Mouse (Mus musculus): ENCODE results near the gene Lmntd1. TPM values are rescaled to one million over a fixed set of nuclear protein-coding genes. Genes with fewer than 3 reads are reported as not detected.

Lmntd1 gene
- polyA plus RNA-seq, 1 experiment from 2014 or later, result 17.7 TPM

DNA sequence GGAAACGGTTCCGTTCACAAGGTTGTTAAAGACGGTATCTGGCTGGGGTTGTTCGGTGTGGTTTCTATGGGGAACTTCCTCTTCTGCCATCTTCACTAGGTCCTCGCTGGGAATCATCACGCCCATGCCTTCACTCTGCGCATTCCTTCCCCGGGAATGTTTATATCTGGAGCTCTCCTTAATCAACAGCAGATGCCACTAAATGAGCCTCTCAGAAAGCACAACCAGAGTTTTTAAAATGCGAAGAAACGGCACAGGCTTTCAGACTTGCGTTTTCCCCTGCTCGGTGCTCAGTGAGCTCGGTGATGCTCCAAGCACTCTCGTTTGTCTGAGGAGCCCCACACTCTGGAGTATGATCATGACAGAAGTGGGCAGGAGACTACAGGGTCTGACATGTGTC is 182.4 kb downstream of the Lmntd1 start:
- ATAC-seq (ENCODE audit: insufficient number of reproducible peaks, insufficient read depth, low FRiP score, low read depth), result no peak
- Histone ChIP-seq H3K36me3 (ENCODE audit: control insufficient read depth, insufficient read depth, low read length) (no peaks in the 10 kb centered on the region), H3K4me2 (ENCODE audit: low read length) (no peak overlapping the region), H3K9ac (ENCODE audit: low read length) (no peak overlapping the region), H3K4me1 (ENCODE audit: control insufficient read depth in 2 of 2, insufficient read depth in 2 of 2, low read length in 2 of 2) (peaks cover 18 to 23% of the 10 kb centered on the region in 2 experiments), H3K9me3 (ENCODE audit: control insufficient read depth, low read length) (no peaks in the 10 kb centered on the region), H3K27me3 (ENCODE audit: control insufficient read depth, insufficient read depth, low read length) (no peaks in the 10 kb centered on the region), H3K27ac (replicated peaks in 1 of 2; ENCODE audit: control insufficient read depth in 1 of 2, insufficient read depth in 1 of 2, low read depth in 2 of 2, low read length in 2 of 2) (0 out of 4 replicates have a peak overlapping the region, but pooled peaks of 1 of the 2 experiments have one; percentile 22), H3K4me3 (ENCODE audit: control insufficient read depth in 1 of 2, insufficient read depth in 1 of 2, low read depth in 1 of 2, low read length in 2 of 2) (no peak overlapping the region)
- 72% methylated on average over 14 of the region's 14 CpGs for WGBS

DNA sequence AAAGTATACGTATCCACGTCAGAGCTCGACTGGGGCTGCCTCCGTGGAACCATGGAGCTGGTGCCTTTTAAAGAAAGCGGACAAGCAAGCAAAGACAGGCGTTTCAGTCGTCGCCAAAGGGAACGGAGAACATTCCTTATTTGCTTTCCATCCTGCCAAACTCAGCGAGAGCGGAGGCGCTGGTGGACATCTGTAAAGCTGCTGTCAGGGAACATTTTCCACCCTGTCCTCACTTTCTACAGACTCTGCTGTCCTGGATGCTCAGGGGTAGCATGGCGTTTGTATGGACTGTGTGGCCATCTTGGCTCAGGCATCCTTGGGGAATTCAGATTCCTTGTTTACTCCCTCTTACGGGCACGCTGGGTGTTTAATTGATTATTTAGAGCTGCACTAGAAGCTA is 186.7 kb downstream of the Lmntd1 start:
- no peaks in the 10 kb centered on the region for H3K27me3 ChIP-seq (ENCODE audit: control insufficient read depth, insufficient read depth, low read length)
- no peak overlapping the region for H3K27ac ChIP-seq (replicated peaks in 1 of 2; ENCODE audit: control insufficient read depth in 1 of 2, insufficient read depth in 1 of 2, low read depth in 2 of 2, low read length in 2 of 2)
- H3K9me3 ChIP-seq (ENCODE audit: control insufficient read depth, low read length), result no peaks in the 10 kb centered on the region
- no peak overlapping the region for H3K4me3 ChIP-seq (ENCODE audit: control insufficient read depth in 1 of 2, insufficient read depth in 1 of 2, low read depth in 1 of 2, low read length in 2 of 2)
- ATAC-seq (ENCODE audit: insufficient number of reproducible peaks, insufficient read depth, low FRiP score, low read depth), result no peak
- H3K4me1 ChIP-seq (ENCODE audit: control insufficient read depth in 2 of 2, insufficient read depth in 2 of 2, low read length in 2 of 2), result peaks cover 3 to 6% of the 10 kb centered on the region in 2 experiments; a peak in 1 of 4 replicates
- 0 out of 2 replicates have a peak overlapping the region, but pooled peaks have one; percentile 22 for H3K9ac ChIP-seq (ENCODE audit: low read length)
- no peak overlapping the region for H3K4me2 ChIP-seq (ENCODE audit: low read length)
- no peaks in the 10 kb centered on the region for H3K36me3 ChIP-seq (ENCODE audit: control insufficient read depth, insufficient read depth, low read length)
- 57% methylated on average over 15 of the region's 15 CpGs for WGBS

DNA sequence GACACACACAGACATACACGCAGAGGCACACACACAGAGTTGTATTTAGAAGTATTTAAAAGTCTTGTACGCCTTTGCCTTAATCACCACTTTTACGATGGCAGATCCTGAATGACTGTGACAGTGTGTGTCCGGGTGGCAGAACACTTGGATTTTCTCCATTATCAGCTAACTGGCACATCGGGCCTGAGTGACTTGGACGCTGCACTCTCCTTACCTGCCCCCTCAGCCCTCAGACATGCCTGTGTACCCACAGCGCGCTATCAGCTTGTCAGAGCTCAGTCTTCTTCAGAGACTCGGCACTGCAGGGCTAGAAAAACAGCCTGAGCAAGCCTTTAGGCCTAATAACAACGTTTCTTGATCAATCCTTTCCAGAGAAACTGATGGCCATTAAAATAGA is 187.6 kb downstream of the Lmntd1 start:
- no peak overlapping the region for H3K4me2 ChIP-seq (ENCODE audit: low read length)
- no peak overlapping the region for H3K9ac ChIP-seq (ENCODE audit: low read length)
- WGBS, result 55% methylated on average over 10 of the region's 10 CpGs
- H3K27me3 ChIP-seq (ENCODE audit: control insufficient read depth, insufficient read depth, low read length), result no peaks in the 10 kb centered on the region
- no peak overlapping the region for H3K4me3 ChIP-seq (ENCODE audit: control insufficient read depth in 1 of 2, insufficient read depth in 1 of 2, low read depth in 1 of 2, low read length in 2 of 2)
- no peaks in the 10 kb centered on the region for H3K36me3 ChIP-seq (ENCODE audit: control insufficient read depth, insufficient read depth, low read length)
- H3K9me3 ChIP-seq (ENCODE audit: control insufficient read depth, low read length), result no peaks in the 10 kb centered on the region
- no peak for ATAC-seq (ENCODE audit: insufficient number of reproducible peaks, insufficient read depth, low FRiP score, low read depth)
- no peak overlapping the region for H3K27ac ChIP-seq (replicated peaks in 1 of 2; ENCODE audit: control insufficient read depth in 1 of 2, insufficient read depth in 1 of 2, low read depth in 2 of 2, low read length in 2 of 2)
- H3K4me1 ChIP-seq (ENCODE audit: control insufficient read depth in 2 of 2, insufficient read depth in 2 of 2, low read length in 2 of 2), result peaks cover 3% of the 10 kb centered on the region in 2 experiments; a peak in 1 of 4 replicates

DNA sequence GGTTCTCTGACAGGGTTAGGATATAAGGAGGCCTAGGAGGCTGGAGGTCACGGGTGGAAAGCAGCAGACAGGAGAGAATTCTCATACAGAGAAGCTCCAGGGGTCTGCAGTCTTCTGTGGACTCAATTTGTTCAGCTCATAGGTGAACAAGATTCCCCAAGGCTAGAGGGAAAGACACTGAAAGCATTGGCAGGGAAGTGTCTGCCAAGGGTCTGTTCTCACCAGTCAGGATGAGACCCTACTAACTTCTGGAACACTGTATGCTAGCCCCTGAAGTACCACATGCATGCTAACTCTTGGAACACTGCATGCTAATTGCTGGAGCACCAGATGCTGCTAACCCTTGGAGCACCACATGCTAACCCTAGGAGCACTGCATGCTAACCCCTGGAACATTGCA is 190.0 kb downstream of the Lmntd1 start:
- no peak overlapping the region for H3K27ac ChIP-seq (replicated peaks in 1 of 2; ENCODE audit: control insufficient read depth in 1 of 2, insufficient read depth in 1 of 2, low read depth in 2 of 2, low read length in 2 of 2)
- H3K36me3 ChIP-seq (ENCODE audit: control insufficient read depth, insufficient read depth, low read length), result no peaks in the 10 kb centered on the region
- H3K4me3 ChIP-seq (ENCODE audit: control insufficient read depth in 1 of 2, insufficient read depth in 1 of 2, low read depth in 1 of 2, low read length in 2 of 2), result no peak overlapping the region
- no peak overlapping the region for H3K9ac ChIP-seq (ENCODE audit: low read length)
- H3K4me2 ChIP-seq (ENCODE audit: low read length), result no peak overlapping the region
- H3K9me3 ChIP-seq (ENCODE audit: control insufficient read depth, low read length), result peaks cover 3% of the 10 kb centered on the region; the same call in 1 of the 2 replicates
- WGBS, result 65% methylated on average over 1 of the region's 1 CpGs
- no peaks in the 10 kb centered on the region for H3K27me3 ChIP-seq (ENCODE audit: control insufficient read depth, insufficient read depth, low read length)
- ATAC-seq (ENCODE audit: insufficient number of reproducible peaks, insufficient read depth, low FRiP score, low read depth), result no peak
- 0 out of 4 replicates have a peak, but pooled peaks cover 3% of the 10 kb centered on the region in 2 experiments for H3K4me1 ChIP-seq (ENCODE audit: control insufficient read depth in 2 of 2, insufficient read depth in 2 of 2, low read length in 2 of 2)

DNA sequence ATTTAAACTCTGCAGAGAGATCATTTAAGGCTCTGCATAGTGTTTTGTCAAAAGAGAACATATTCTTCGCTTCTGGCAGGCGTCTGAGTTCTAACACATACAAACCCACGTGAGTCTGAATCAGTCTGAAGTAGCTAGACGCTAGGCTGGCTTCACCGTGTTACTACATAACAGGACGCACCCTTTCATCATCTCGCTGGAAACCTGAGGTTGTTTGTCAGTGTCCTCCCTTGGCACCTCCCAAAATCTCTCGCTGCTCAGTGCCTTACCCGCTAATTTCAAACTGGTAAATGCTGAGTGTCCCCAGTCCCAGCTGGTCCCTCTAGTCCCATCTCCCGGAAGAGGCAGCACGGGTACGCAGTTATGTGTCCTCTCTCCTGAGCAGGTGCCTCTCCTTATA is 190.6 kb downstream of the Lmntd1 start:
- no peak overlapping the region for H3K4me3 ChIP-seq (ENCODE audit: control insufficient read depth in 1 of 2, insufficient read depth in 1 of 2, low read depth in 1 of 2, low read length in 2 of 2)
- WGBS, result 83% methylated on average over 12 of the region's 12 CpGs
- no peak overlapping the region for H3K27ac ChIP-seq (replicated peaks in 1 of 2; ENCODE audit: control insufficient read depth in 1 of 2, insufficient read depth in 1 of 2, low read depth in 2 of 2, low read length in 2 of 2)
- ATAC-seq (ENCODE audit: insufficient number of reproducible peaks, insufficient read depth, low FRiP score, low read depth), result no peak
- no peaks in the 10 kb centered on the region for H3K27me3 ChIP-seq (ENCODE audit: control insufficient read depth, insufficient read depth, low read length)
- H3K9me3 ChIP-seq (ENCODE audit: control insufficient read depth, low read length), result peaks cover 3% of the 10 kb centered on the region; the same call in 1 of the 2 replicates
- no peak overlapping the region for H3K9ac ChIP-seq (ENCODE audit: low read length)
- H3K36me3 ChIP-seq (ENCODE audit: control insufficient read depth, insufficient read depth, low read length), result no peaks in the 10 kb centered on the region
- H3K4me1 ChIP-seq (ENCODE audit: control insufficient read depth in 2 of 2, insufficient read depth in 2 of 2, low read length in 2 of 2), result 0 out of 4 replicates have a peak, but pooled peaks cover 3% of the 10 kb centered on the region in 2 experiments
- no peak overlapping the region for H3K4me2 ChIP-seq (ENCODE audit: low read length)

DNA sequence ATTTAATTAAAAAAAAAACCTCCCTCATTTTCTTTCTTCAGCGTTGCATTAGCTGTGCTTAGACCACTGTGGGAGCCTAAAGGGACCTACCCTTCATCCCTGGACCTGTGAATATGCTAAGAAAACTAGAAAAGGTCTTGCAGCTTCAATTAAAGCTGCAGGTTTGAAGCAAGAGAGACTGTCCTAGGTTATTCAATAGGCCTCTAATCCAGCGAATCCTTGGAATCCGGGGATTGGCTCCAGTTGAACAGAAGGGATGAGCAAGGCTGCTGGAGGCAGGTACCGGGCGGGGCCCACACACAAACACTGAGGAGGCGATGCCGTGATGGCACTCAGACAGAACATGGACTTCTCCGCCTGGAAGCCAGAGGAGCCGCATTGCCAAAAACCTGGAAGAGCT is 192.5 kb downstream of the Lmntd1 start:
- Histone ChIP-seq H3K4me2 (ENCODE audit: low read length) (no peak overlapping the region), H3K27me3 (ENCODE audit: control insufficient read depth, insufficient read depth, low read length) (no peaks in the 10 kb centered on the region), H3K4me1 (ENCODE audit: control insufficient read depth in 2 of 2, insufficient read depth in 2 of 2, low read length in 2 of 2) (no peaks in the 10 kb centered on the region), H3K9me3 (ENCODE audit: control insufficient read depth, low read length) (peaks cover 3% of the 10 kb centered on the region; the same call in 1 of the 2 replicates), H3K9ac (ENCODE audit: low read length) (no peak overlapping the region), H3K27ac (replicated peaks in 1 of 2; ENCODE audit: control insufficient read depth in 1 of 2, insufficient read depth in 1 of 2, low read depth in 2 of 2, low read length in 2 of 2) (no peak overlapping the region), H3K36me3 (ENCODE audit: control insufficient read depth, insufficient read depth, low read length) (no peaks in the 10 kb centered on the region), H3K4me3 (ENCODE audit: control insufficient read depth in 1 of 2, insufficient read depth in 1 of 2, low read depth in 1 of 2, low read length in 2 of 2) (no peak overlapping the region)
- 90% methylated on average over 9 of the region's 9 CpGs for WGBS
- ATAC-seq (ENCODE audit: insufficient number of reproducible peaks, insufficient read depth, low FRiP score, low read depth), result no peak

DNA sequence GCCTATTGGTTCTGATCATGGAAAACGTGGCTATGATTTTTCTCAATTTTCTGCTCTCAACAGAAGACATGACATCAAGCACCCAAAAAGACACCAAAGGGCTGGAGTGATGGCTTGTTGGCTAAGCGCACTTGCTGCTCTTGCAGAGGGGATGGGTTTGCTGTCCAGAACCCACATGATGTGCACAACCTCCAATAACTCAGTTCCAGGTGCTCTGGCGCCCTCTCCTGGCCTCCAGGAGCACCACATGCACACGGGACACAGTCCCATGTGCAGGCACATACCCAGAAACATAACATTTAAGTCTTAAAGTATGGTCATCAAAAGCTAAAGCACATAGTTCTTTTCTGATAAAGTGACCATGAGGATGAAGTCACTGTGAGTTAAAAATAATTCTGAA is 193.7 kb downstream of the Lmntd1 start:
- Histone ChIP-seq H3K4me1 (ENCODE audit: control insufficient read depth in 2 of 2, insufficient read depth in 2 of 2, low read length in 2 of 2) (no peaks in the 10 kb centered on the region), H3K9ac (ENCODE audit: low read length) (no peak overlapping the region), H3K4me3 (ENCODE audit: control insufficient read depth in 1 of 2, insufficient read depth in 1 of 2, low read depth in 1 of 2, low read length in 2 of 2) (no peak overlapping the region), H3K36me3 (ENCODE audit: control insufficient read depth, insufficient read depth, low read length) (no peaks in the 10 kb centered on the region), H3K27ac (replicated peaks in 1 of 2; ENCODE audit: control insufficient read depth in 1 of 2, insufficient read depth in 1 of 2, low read depth in 2 of 2, low read length in 2 of 2) (no peak overlapping the region), H3K27me3 (ENCODE audit: control insufficient read depth, insufficient read depth, low read length) (no peaks in the 10 kb centered on the region), H3K4me2 (ENCODE audit: low read length) (no peak overlapping the region), H3K9me3 (ENCODE audit: control insufficient read depth, low read length) (peaks cover 3% of the 10 kb centered on the region; the same call in 1 of the 2 replicates)
- WGBS, result 69% methylated on average over 4 of the region's 4 CpGs
- ATAC-seq (ENCODE audit: insufficient number of reproducible peaks, insufficient read depth, low FRiP score, low read depth), result no peak

DNA sequence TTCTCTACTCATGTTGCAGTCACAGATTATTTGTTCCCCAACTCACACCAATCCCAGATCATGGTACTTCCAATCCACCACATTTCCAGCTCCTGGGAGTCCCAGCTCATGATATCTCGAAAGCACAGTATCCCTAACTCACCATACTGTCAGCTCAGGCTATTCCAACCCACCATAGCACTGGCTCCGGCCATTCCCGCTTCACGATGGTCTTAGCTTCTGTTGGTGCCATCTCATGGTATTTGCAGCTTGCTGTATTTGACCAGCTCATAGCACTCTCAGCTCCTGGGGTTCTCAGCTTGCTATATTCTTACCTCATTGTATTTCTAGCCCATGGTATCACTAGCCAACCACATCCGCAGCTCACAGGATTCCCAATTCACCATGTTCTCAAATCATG is 195.3 kb downstream of the Lmntd1 start:
- WGBS, result 93% methylated on average over 5 of the region's 5 CpGs
- Histone ChIP-seq H3K4me2 (ENCODE audit: low read length) (no peak overlapping the region), H3K36me3 (ENCODE audit: control insufficient read depth, insufficient read depth, low read length) (no peaks in the 10 kb centered on the region), H3K9ac (ENCODE audit: low read length) (no peak overlapping the region), H3K27ac (replicated peaks in 1 of 2; ENCODE audit: control insufficient read depth in 1 of 2, insufficient read depth in 1 of 2, low read depth in 2 of 2, low read length in 2 of 2) (no peak overlapping the region), H3K4me3 (ENCODE audit: control insufficient read depth in 1 of 2, insufficient read depth in 1 of 2, low read depth in 1 of 2, low read length in 2 of 2) (no peak overlapping the region), H3K9me3 (ENCODE audit: control insufficient read depth, low read length) (peaks cover 3% of the 10 kb centered on the region; the same call in 1 of the 2 replicates), H3K27me3 (ENCODE audit: control insufficient read depth, insufficient read depth, low read length) (no peaks in the 10 kb centered on the region), H3K4me1 (ENCODE audit: control insufficient read depth in 2 of 2, insufficient read depth in 2 of 2, low read length in 2 of 2) (no peaks in the 10 kb centered on the region)
- no peak for ATAC-seq (ENCODE audit: insufficient number of reproducible peaks, insufficient read depth, low FRiP score, low read depth)

Data from heart, embryonic 14.5 days (tissue).